Mouse (Mus musculus) brain, embryonic 14.5 days (tissue): ENCODE measurements around the gene Cidec.

Source experiments
- CTCF ChIP-seq: fragments of 200-500 bp; IDR thresholded peaks from 2 replicates; pipeline ENCODE4 v1.5.1; 2012; ENCODE audit warnings: inconsistent platforms, mild to moderate bottlenecking, moderate library complexity, borderline replicate concordance; ENCODE audit not compliant: insufficient read depth, insufficient read length; ENCODE audit errors: extremely low read depth
- POLR2A ChIP-seq: fragments of 200-500 bp; IDR thresholded peaks from 2 replicates; pipeline ENCODE4 v1.6.1; 2012; ENCODE audit warnings: mild to moderate bottlenecking, inconsistent platforms, borderline replicate concordance; ENCODE audit not compliant: poor library complexity, insufficient read depth, insufficient read length, severe bottlenecking; ENCODE audit errors: extremely low read depth

- TF ChIP-seq CTCF (no peak), POLR2A (no peak)
Measured at GRCm38 (mm10) chr6:113435664-113436205, at the start of gene Cidec.
